10 mouse cellular contexts compared by ENCODE assay signal in the genomic region with DNA sequence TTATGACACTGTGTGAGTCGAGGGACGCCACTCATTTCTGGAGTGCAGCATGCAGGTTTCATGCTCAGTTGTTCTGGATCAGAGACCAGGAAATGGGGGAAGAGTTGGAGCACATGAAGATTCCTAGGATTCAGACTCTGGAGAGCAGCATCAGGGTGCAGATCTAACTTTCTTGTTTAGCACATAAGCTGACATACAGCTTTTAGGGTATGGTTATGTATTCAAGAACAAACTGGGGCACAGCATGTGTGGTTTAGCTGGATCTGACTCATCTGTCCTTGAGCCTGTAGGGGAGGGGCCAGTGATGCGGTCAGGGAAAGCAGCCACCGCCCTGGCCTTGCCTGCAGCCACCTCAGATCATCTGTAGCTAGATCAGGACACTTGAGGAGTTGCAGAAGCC. TPM values are rescaled to one million over a fixed set of nuclear protein-coding genes. Genes with fewer than 3 reads are reported as not detected.
DNase-seq lines count a peak whose midpoint lies in the region; ATAC-seq and TF ChIP-seq lines count a peak whose summit lies in the region.
"Had no signal": no experiment of that assay in that cellular context is flagged by ENCODE, and none has a peak within 500 bp of the region (broad histone marks: within the 10 kb centered on the region; RNA-seq: fewer than 3 reads in every experiment).

No protein-coding gene starts in this region.

- DNase-seq in midbrain, embryonic 11.5 days (ENCODE audit: low spot score, missing footprints): peak; percentile 8
- peak; percentile 87 for DNase-seq in adrenal gland, adult 8-10 months
- DNase-seq in liver: peak; percentile 66
- peak; percentile 23 to 41 for DNase-seq in natural killer cell, adult 2 months (ENCODE audit: low spot score in 2 of 2)
- DNase-seq in forebrain, postnatal 0 days: no peak
- no peak for DNase-seq in layer of hippocampus, postnatal 10 days (ENCODE audit: low spot score in 2 of 2)
- DNase-seq in left cerebral cortex, adult 9 months (ENCODE audit: low spot score in 2 of 2): no peak

- no peak overlapping the region for H3K4me3 ChIP-seq in midbrain, embryonic 11.5 days (ENCODE audit: low read depth, low read length)
- H3K4me3 ChIP-seq in midbrain, embryonic 16.5 days (ENCODE audit: low read depth, low read length): no peak overlapping the region
- no peak overlapping the region for H3K4me3 ChIP-seq in forebrain, postnatal 0 days (ENCODE audit: low read depth, low read length)
- H3K4me3 ChIP-seq: erythroblast, embryonic 14.5 days; midbrain, embryonic 12.5 days had no signal

- ATAC-seq in midbrain, embryonic 11.5 days (ENCODE audit: low FRiP score): no peak
- ATAC-seq in midbrain, embryonic 16.5 days: no peak
- no peak for ATAC-seq in forebrain, postnatal 0 days

- H3K36me3 ChIP-seq in midbrain, embryonic 11.5 days (ENCODE audit: control insufficient read depth, insufficient read depth, low read length): no peaks in the 10 kb centered on the region
- H3K36me3 ChIP-seq in midbrain, embryonic 16.5 days (ENCODE audit: control insufficient read depth, insufficient read depth, low read length): no peaks in the 10 kb centered on the region
- H3K36me3 ChIP-seq in forebrain, postnatal 0 days (ENCODE audit: insufficient read depth): peaks cover 5% of the 10 kb centered on the region; the same call in 1 of the 2 replicates

- H3K9ac ChIP-seq in midbrain, embryonic 11.5 days (ENCODE audit: low read length): no peak overlapping the region
- H3K9ac ChIP-seq in midbrain, embryonic 16.5 days (ENCODE audit: low read depth, low read length): no peak overlapping the region
- H3K9ac ChIP-seq in forebrain, postnatal 0 days: no peak overlapping the region
- H3K9ac ChIP-seq: midbrain, embryonic 12.5 days had no signal

- TF ChIP-seq CTCF in forebrain, postnatal 0 days (IDR thresholded peaks at IDR 0.05; ENCODE audit: low read depth): no peak

- H3K9me3 ChIP-seq in midbrain, embryonic 11.5 days (ENCODE audit: control insufficient read depth, low read length): no peaks in the 10 kb centered on the region
- H3K9me3 ChIP-seq in midbrain, embryonic 16.5 days (replicated peaks; ENCODE audit: control insufficient read depth, low read length, poor library complexity, severe bottlenecking): no peaks in the 10 kb centered on the region
- no peaks in the 10 kb centered on the region for H3K9me3 ChIP-seq in forebrain, postnatal 0 days (ENCODE audit: low read length)
- H3K9me3 ChIP-seq: midbrain, embryonic 12.5 days had no signal

- no peaks in the 10 kb centered on the region for H3K27me3 ChIP-seq in midbrain, embryonic 11.5 days (ENCODE audit: control insufficient read depth, insufficient read depth, low read length)
- H3K27me3 ChIP-seq in midbrain, embryonic 16.5 days (ENCODE audit: control insufficient read depth, insufficient read depth, low read depth, low read length): no peaks in the 10 kb centered on the region
- H3K27me3 ChIP-seq in forebrain, postnatal 0 days (ENCODE audit: insufficient read depth, low read length): no peaks in the 10 kb centered on the region
- H3K27me3 ChIP-seq: midbrain, embryonic 12.5 days had no signal

- WGBS in midbrain, embryonic 11.5 days: 78% methylated on average over 4 of the region's 4 CpGs
- WGBS in midbrain, embryonic 16.5 days: 79% methylated on average over 4 of the region's 4 CpGs
- WGBS in forebrain, postnatal 0 days: 82% methylated on average over 4 of the region's 4 CpGs

- H3K4me2 ChIP-seq in midbrain, embryonic 11.5 days: no peak overlapping the region
- no peak overlapping the region for H3K4me2 ChIP-seq in midbrain, embryonic 16.5 days (ENCODE audit: low read length)
- H3K4me2 ChIP-seq in forebrain, postnatal 0 days (ENCODE audit: low read depth): no peak overlapping the region
- H3K4me2 ChIP-seq: midbrain, embryonic 12.5 days had no signal

- no peak overlapping the region for H3K27ac ChIP-seq in midbrain, embryonic 11.5 days (ENCODE audit: low read depth, low read length)
- no peak overlapping the region for H3K27ac ChIP-seq in midbrain, embryonic 16.5 days (ENCODE audit: low read length)
- no peak overlapping the region for H3K27ac ChIP-seq in forebrain, postnatal 0 days (ENCODE audit: low read depth, low read length)
- H3K27ac ChIP-seq: midbrain, embryonic 12.5 days had no signal

- no peaks in the 10 kb centered on the region for H3K4me1 ChIP-seq in midbrain, embryonic 11.5 days (ENCODE audit: control insufficient read depth, insufficient read depth, low read length)
- H3K4me1 ChIP-seq in midbrain, embryonic 16.5 days (ENCODE audit: control insufficient read depth, insufficient read depth, low read length): no peaks in the 10 kb centered on the region
- no peaks in the 10 kb centered on the region for H3K4me1 ChIP-seq in forebrain, postnatal 0 days (ENCODE audit: insufficient read depth)
- H3K4me1 ChIP-seq: midbrain, embryonic 12.5 days had no signal

RNA-seq across cellular contexts. Expression of a gene that starts 12.9 kb away (rescaled TPM):
- 29.4 and 30.1 TPM in 2 replicates for polyA plus RNA-seq in midbrain, embryonic 11.5 days (2014; fragmentation: Nextera tagmentation; extraction: Ambion mirVana)
- 25.6 and 27.4 TPM in 2 replicates for polyA plus RNA-seq in midbrain, embryonic 16.5 days (2015; fragmentation: Nextera tagmentation; extraction: Ambion mirVana)
- 10 to 100 TPM in 3 of 4 experiments, 1 to 10 TPM in 1; 9.7 to 20.9 (median 12.7) TPM for total RNA-seq in adrenal gland, adult 8-10 months (2022)
- total RNA-seq in forebrain, postnatal 0 days (2014; rRNA removed): 14.0 and 15.7 TPM in 2 replicates
- polyA plus RNA-seq in forebrain, postnatal 0 days (2015; fragmentation: Nextera tagmentation; extraction: Ambion mirVana): 32.8 and 33.6 TPM in 2 replicates
- total RNA-seq in layer of hippocampus, postnatal 10 days (2021): 10 to 100 TPM in 1 of 2 experiments, 1 to 10 TPM in 1; 9.8 to 12.7 TPM

RNA-seq across cellular contexts. Expression of a gene that starts 13.5 kb away (rescaled TPM):
- 69.2 and 80.3 TPM in 2 replicates for polyA plus RNA-seq in midbrain, embryonic 11.5 days (2014; fragmentation: Nextera tagmentation; extraction: Ambion mirVana)
- polyA plus RNA-seq in midbrain, embryonic 16.5 days (2015; fragmentation: Nextera tagmentation; extraction: Ambion mirVana): 117 and 133 TPM in 2 replicates
- 10 to 100 TPM; 27.4 to 44.4 (median 37.9) TPM for total RNA-seq in adrenal gland, adult 8-10 months (2022)
- 189 and 233 TPM in 2 replicates for total RNA-seq in forebrain, postnatal 0 days (2014; rRNA removed)
- polyA plus RNA-seq in forebrain, postnatal 0 days (2015; fragmentation: Nextera tagmentation; extraction: Ambion mirVana): 82.1 and 99.6 TPM in 2 replicates
- total RNA-seq in layer of hippocampus, postnatal 10 days (2021): 100 to 1,000 TPM; 152 to 164 TPM

Comparison
In these comparisons a context has a peak if more than half of its experiments do, and no peak if none do; other contexts are left out.
1. DNase-seq: peak in midbrain, embryonic 11.5 days (single experiment), adrenal gland, adult 8-10 months (single experiment), liver (single experiment) and natural killer cell, adult 2 months (2 of 2); none in forebrain, postnatal 0 days (single experiment), layer of hippocampus, postnatal 10 days (0 of 2) and left cerebral cortex, adult 9 months (0 of 2).